Mouse (Mus musculus): Measurements from ENCODE around the gene Oaz3.

The Oaz3 gene

DNA sequence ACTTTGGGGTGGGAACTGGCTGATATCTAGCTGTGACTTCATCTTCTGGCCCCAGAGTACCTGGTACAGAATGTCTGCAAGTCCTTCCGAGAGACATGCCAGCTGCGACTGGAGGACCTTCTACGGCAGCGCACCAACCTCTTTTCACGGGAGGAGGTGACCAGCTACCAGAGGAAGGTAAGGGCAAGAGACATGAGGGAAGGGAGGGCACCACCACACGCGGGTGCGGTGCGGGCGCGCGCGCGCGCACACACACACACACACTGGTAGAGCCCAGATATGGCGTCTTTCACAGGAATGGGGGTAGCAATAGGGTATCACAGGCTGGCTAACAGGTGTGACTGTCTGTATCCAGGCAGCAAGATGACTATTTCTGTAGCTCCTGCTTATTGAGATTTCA lies 54.3 kb downstream of the Oaz3 start:
- no peak for DNase-seq (ENCODE audit: extremely low read depth, low read depth, low spot score)

DNA sequence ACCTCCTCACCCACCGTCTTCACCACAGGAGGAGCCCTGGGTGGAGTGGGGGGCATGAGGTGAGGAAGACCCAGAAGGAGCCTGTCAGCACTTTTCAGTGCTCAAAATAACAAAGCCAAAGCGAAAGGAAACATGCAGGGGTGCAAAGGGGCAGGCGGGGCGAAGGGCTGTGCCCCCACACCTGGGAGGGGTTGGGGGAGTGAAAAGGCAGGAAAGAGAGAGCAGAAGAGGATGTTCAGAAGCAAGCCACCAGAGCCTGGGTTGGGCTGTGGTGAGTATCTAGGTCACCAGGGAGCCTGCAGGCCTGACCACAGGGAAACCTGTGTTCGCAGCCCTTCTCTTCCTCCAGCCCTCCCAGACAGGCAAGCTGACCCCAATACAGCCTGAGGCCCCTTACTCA lies 55.7 kb downstream of the Oaz3 start:
- DNase-seq (ENCODE audit: extremely low read depth, low read depth, low spot score), result no peak

DNA sequence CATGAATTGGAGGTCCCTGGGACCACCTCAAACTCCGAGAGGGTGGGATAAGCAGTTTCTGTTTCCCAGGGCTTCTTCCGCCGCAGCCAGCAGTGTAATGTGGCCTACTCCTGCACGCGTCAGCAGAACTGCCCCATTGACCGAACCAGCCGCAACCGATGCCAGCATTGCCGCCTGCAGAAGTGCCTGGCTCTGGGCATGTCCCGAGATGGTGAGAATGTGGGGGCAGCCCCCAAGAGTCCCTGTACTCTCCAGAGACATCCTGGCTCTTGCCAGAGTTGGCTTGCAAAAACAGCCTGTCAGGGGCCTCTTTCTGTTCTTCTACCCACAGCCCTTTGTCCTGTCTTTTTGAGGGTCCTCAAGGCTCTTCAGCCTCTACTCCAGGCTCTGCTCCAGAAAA lies 56.3 kb downstream of the Oaz3 start:
- DNase-seq (ENCODE audit: extremely low read depth, low read depth, low spot score), result no peak

DNA sequence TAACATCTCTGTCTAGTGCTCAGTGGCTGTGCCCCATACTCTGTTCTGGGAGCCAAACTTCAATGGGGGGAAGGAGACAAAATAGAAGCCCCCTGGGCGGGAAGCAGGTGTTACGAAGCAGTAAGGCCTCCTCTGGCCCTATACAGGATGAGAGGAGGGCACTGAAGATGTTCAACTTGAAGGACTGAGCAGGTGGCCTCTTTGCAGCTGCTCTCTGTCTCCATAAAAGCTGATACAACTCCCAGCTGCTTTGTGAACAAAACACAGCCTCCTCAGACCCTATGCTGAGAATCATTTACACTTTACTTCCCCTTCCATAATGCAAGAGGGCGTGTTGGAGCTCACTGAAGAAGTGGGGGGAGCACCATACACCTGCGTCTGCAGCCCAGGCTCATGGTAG lies 57.0 kb downstream of the Oaz3 start:
- DNase-seq (ENCODE audit: extremely low read depth, low read depth, low spot score), result no peak

DNA sequence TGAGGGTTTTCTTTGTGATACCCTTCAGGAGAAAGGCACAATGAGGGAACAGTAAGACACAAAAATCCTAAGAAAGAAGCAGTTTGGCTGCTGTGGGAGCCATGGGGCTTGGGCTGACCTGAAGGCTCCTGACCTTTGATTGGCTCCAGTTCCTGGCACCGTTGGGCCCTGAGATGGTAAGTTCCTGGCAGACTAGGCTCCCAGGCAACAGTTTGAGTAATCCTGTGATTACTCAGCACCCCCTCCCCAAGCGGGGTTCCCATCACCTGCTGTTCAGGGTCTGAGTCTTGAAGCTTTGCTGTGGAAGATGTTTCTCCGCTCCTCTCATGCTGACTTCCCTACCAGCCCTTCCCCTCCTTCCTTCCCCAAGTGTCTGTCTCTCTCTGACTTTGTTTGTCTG lies 60.2 kb downstream of the Oaz3 start:
- no peak for DNase-seq (ENCODE audit: extremely low read depth, low read depth, low spot score)

Measured in fat pad, adult 2 months (tissue).